Mouse (Mus musculus) Patski (cell line): ENCODE data around the gene Hk2. TPM values are rescaled to one million over a fixed set of nuclear protein-coding genes. Genes with fewer than 3 reads are reported as not detected.

Experiments
- ATAC-seq: fragments of 100-300 bp; one replicate; pipeline ENCODE4 v1.8.0; 2021
- CTCF ChIA-PET: fragments of 350-600 bp; sonication (Branson Sonifier 250); formaldehyde crosslinking; loops from one replicate; lab custom pipeline; 2022; ENCODE audit warnings: inconsistent platforms; lab: Charles Lee
- POLR2A ChIA-PET: fragments of 350-600 bp; sonication (Branson Sonifier 250); formaldehyde crosslinking; loops from one replicate; lab custom pipeline; 2022; ENCODE audit warnings: antibody characterized with exemption, inconsistent platforms; lab: Charles Lee
- DNase-seq: peaks from one replicate; pipeline ENCODE4 v3.0.0-alpha.2; 2011; ENCODE audit warnings: low read depth, low spot score
- H3K27me3 ChIP-seq: fragments of 371-371 bp; one replicate; pipeline ENCODE4 v1.5.1; 2021
- CTCF ChIP-seq: fragments of 100-300 bp; IDR thresholded peaks from one replicate; pipeline ENCODE4 v1.5.1; 2021
- in situ Hi-C: fragments of 300-500 bp; cut with MboI; formaldehyde crosslinking; loops from 3 replicates; pipeline ENCODE4 v1.11.1; 2018; ENCODE audit warnings: low pct_unique_long_range_greater_than_20kb, mixed read lengths
- polyA plus RNA-seq: library from polyadenylated mRNA; unstranded; gene quantifications from one replicate; pipeline ENCODE4 v1.2.3, GENCODE M21; 2021

Gene Hk2
- polyA plus RNA-seq, 1 experiment from 2014 or later = 75.3 TPM

- ATAC-seq (no peak), DNase-seq (no peak)
- H3K27me3 ChIP-seq = no peaks in the 10 kb centered on the region
- CTCF ChIA-PET = interaction anchor here (1.1 to 3.1 kb wide), 5 partner anchors 12 to 116 kb away, joined by 3 to 15 read pairs (median 4); no protein-coding TSS in a partner anchor
- POLR2A ChIA-PET = interaction anchor here (1.3 kb wide), 1 partner anchor 18 kb away, joined by 4 read pairs; the partner anchor contains the start of gene Hk2
- in situ Hi-C loops = no loop called here
- TF ChIP-seq CTCF = no peak
These were observed 17.4 kb downstream of the Hk2 start for GRCm38 (mm10) chr6:82756799-82757210.

- CTCF ChIA-PET = interaction anchor here (1.1 to 3.1 kb wide), 4 partner anchors 12 to 107 kb away, joined by 3 to 15 read pairs (median 4); no protein-coding TSS in a partner anchor
- POLR2A ChIA-PET = interaction anchor here (1.3 kb wide), 1 partner anchor 18 kb away, joined by 4 read pairs; the partner anchor contains the start of gene Hk2
- no peaks in the 10 kb centered on the region for H3K27me3 ChIP-seq
- peak; percentile 89 for ATAC-seq
- TF ChIP-seq CTCF = no peak
- in situ Hi-C loops = no loop called here
- peak; percentile 93 for DNase-seq
These were observed 18.0 kb downstream of the Hk2 start for GRCm38 (mm10) chr6:82756216-82756615.

GRCm38 (mm10) chr6:82755338-82755737 lies 18.9 kb downstream of the Hk2 start:
- H3K27me3 ChIP-seq = no peaks in the 10 kb centered on the region
- no peak for DNase-seq
- ChIA-PET POLR2A (interaction anchor here (0.6 kb wide), 1 partner anchor 768 kb away, joined by 3 read pairs; no protein-coding TSS in a partner anchor), CTCF (interaction anchor here (1.3 to 1.5 kb wide), 2 partner anchors 9 to 16 kb away, joined by 4 read pairs; no protein-coding TSS in a partner anchor)
- in situ Hi-C loops = no loop called here
- peak; percentile 80 for TF ChIP-seq CTCF
- no peak for ATAC-seq

DNA sequence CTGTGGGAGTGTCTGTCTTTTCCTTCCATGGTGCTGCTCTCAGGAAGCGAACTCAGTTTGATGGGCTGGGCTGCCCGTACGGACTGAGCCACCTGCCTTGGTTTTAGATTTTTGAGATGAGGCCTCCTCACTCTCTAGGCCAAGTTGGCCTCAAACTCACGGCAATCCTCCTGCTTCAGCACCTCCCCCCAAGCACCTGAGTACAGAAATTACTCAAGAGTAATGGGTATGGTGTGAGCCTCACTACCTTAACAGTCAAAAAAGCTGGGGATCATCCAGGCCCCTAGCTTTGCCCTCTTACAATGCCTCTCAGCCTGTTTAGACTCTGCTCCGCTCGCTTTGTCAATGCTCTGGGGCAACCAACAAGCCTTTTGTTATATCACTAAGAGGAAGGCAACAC lies 19.5 kb downstream of the Hk2 start:
- ATAC-seq (no peak), DNase-seq (no peak)
- no peak for TF ChIP-seq CTCF
- POLR2A ChIA-PET = no interaction called here
- in situ Hi-C loops = no loop called here
- CTCF ChIA-PET = interaction anchor here (0.8 to 1.5 kb wide), 4 partner anchors 9 to 52 kb away, joined by 3 to 4 read pairs (median 4); no protein-coding TSS in a partner anchor
- H3K27me3 ChIP-seq = no peaks in the 10 kb centered on the region

DNA sequence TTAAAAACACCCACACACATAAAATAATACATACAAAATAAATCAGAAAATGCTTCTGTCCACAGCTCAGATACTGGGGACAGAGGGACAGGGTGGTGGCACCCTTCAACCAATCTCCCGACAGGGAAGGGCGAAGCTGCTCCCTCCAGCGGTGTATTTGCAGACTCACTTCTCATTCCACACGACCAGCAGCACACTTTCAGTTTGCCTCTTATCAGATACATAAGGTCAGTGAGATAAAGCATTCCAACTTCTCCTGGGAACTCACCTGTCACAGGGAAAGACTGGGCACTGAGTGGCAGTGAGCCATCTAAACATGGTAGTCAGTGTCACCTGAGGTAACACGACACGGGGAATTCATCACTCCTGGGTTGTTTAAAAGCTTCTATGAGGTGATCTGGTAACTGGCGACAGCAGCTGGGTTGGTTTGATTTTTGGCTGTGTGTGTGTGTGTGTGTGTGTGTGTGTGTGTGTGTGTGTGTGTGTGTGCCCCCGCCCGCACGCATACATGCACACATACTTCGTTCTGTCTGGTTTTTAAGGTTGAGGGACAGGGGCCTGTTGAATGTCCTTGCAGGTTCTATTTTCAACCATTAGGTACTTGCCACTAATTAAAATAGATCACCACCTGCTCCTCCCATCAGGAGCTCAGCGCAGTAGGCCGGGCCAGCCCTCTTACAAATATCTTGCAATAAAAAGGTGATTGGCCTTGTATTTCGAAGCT lies 20.5 kb downstream of the Hk2 start:
- ChIA-PET POLR2A (interaction anchor here (0.7 to 1.4 kb wide), 2 partner anchors 20 to 100 kb away, joined by 4 to 5 read pairs; partner anchors contain the start of gene Hk2), CTCF (interaction anchor here (0.6 to 1.5 kb wide), 4 partner anchors 9 to 52 kb away, joined by 3 to 4 read pairs (median 4); no protein-coding TSS in a partner anchor)
- no peaks in the 10 kb centered on the region for H3K27me3 ChIP-seq
- TF ChIP-seq CTCF = no peak
- no peak for ATAC-seq
- no peak for DNase-seq
- in situ Hi-C loops = no loop called here

DNA sequence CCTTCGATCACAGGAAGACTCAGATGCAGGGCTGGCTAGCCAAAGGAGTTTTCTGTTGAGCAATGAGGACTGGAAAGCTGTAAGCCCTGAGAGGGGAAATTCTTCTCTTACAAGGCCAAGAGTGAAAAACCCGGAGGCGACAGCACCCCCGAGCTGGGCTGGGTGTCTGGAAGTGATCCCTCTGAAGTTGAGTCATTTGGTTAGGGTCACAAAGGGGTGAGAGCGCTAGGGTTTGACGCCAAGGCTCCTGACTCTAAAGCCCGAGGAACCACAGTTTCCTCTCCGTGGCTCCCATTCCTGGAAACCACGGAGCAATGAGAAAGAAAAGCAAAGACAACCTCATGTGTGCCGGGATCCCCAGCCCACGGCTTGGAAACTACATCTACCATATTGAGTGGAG lies 21.2 kb downstream of the Hk2 start:
- peak; percentile 90 for DNase-seq
- H3K27me3 ChIP-seq = no peaks in the 10 kb centered on the region
- ATAC-seq = peak; percentile 72
- no peak for TF ChIP-seq CTCF
- POLR2A ChIA-PET = interaction anchor here (1.4 kb wide), 1 partner anchor 21 kb away, joined by 5 read pairs; the partner anchor contains the start of gene Hk2
- CTCF ChIA-PET = no interaction called here
- in situ Hi-C loops = no loop called here

- ChIA-PET POLR2A (interaction anchor here (0.6 kb wide), 1 partner anchor 100 kb away, joined by 3 read pairs; no protein-coding TSS in a partner anchor), CTCF (no interaction called here)
- no peaks in the 10 kb centered on the region for H3K27me3 ChIP-seq
- ATAC-seq (no peak), DNase-seq (no peak)
- in situ Hi-C loops = no loop called here
- TF ChIP-seq CTCF = no peak
These were observed 22.5 kb downstream of the Hk2 start for GRCm38 (mm10) chr6:82751791-82752190.

- CTCF ChIA-PET = no interaction called here
- no peak for TF ChIP-seq CTCF
- DNase-seq (no peak), ATAC-seq (no peak)
- in situ Hi-C loops = no loop called here
- no peaks in the 10 kb centered on the region for H3K27me3 ChIP-seq
- POLR2A ChIA-PET = no interaction called here
These were observed 23.2 kb downstream of the Hk2 start for GRCm38 (mm10) chr6:82751031-82751430.

- no peak for TF ChIP-seq CTCF
- CTCF ChIA-PET = no interaction called here
- POLR2A ChIA-PET = no interaction called here
- no peaks in the 10 kb centered on the region for H3K27me3 ChIP-seq
- ATAC-seq (no peak), DNase-seq (no peak)
- in situ Hi-C loops = no loop called here
These were observed 24.2 kb downstream of the Hk2 start for GRCm38 (mm10) chr6:82750063-82750462.

- H3K27me3 ChIP-seq = no peaks in the 10 kb centered on the region
- TF ChIP-seq CTCF = no peak
- no peak for ATAC-seq
- ChIA-PET POLR2A (no interaction called here), CTCF (no interaction called here)
- in situ Hi-C loops = loop anchor here (10.0 kb wide), 1 partner anchor 227 kb away; no protein-coding TSS in a partner anchor
- no peak for DNase-seq
These were observed 26.1 kb downstream of the Hk2 start for GRCm38 (mm10) chr6:82748106-82748672.

DNA sequence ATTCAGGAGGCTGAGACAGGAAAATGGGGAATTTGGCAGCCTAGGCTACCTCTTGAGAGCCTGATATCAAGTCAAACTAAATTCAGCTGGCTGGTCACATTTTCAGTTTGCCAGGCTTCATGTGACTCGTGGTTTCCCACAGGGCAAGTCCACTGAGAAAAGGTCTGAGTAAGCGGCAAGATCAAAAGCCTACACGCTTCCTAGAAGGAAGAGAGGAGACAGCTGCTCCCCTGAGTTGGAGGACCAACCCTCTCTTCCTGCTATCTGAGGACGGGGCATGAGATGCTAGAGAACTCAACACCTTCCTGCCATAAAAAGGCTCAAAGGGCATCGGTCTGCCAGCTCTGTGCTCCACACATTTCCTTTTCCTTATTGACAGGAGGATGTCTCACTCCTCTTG lies 27.2 kb downstream of the Hk2 start:
- POLR2A ChIA-PET = no interaction called here
- H3K27me3 ChIP-seq = no peaks in the 10 kb centered on the region
- ATAC-seq = no peak
- no peak for TF ChIP-seq CTCF
- in situ Hi-C loops = loop anchor here (10.0 kb wide), 1 partner anchor 228 kb away; no protein-coding TSS in a partner anchor
- CTCF ChIA-PET = no interaction called here
- DNase-seq = no peak
